Mouse (Mus musculus): Measurements from ENCODE around the gene Mlkl. TPM values are rescaled to one million over a fixed set of nuclear protein-coding genes. Genes with fewer than 3 reads are reported as not detected.

Gene Mlkl
- total and polyA plus RNA-seq, 3 experiments = 9.3 to 20.1 TPM; not detected in 1

GRCm38 (mm10) chr8:111353497-111353896, 15.5 kb upstream of the Mlkl start:
- H3K27ac ChIP-seq (ENCODE audit: control insufficient read depth, low read depth, low read length) = no peak overlapping the region
- H3K4me1 ChIP-seq (ENCODE audit: control insufficient read depth in 1 of 2, insufficient read depth in 2 of 2, low read length in 2 of 2) = no peaks in the 10 kb centered on the region
- no peak overlapping the region for H3K4me3 ChIP-seq (ENCODE audit: control insufficient read depth in 1 of 2, insufficient read depth in 1 of 2, low read depth in 2 of 2, low read length in 2 of 2)
- H3K9me3 ChIP-seq (replicated peaks; ENCODE audit: insufficient read depth, low read length) = no peaks in the 10 kb centered on the region
- DNase-seq (ENCODE audit: low read depth, low spot score) = no peak
- H3K9ac ChIP-seq (ENCODE audit: control insufficient read depth, low read depth, low read length, poor library complexity, severe bottlenecking) = no peak overlapping the region
- TF ChIP-seq HCFC1 (IDR thresholded peaks at IDR 0.05; ENCODE audit: low read depth, low read length) = no peak
- no peak for TF ChIP-seq CTCF (IDR thresholded peaks at IDR 0.05 in 2 of 3, conservative IDR thresholded peaks at IDR 0.05 in 1 of 3; ENCODE audit: control insufficient read depth in 1 of 3, insufficient read depth in 1 of 3, low read depth in 2 of 3, low read length in 3 of 3, poor library complexity in 1 of 3, severe bottlenecking in 1 of 3)
- TF ChIP-seq MAZ (IDR thresholded peaks at IDR 0.05; ENCODE audit: low read depth, low read length) = no peak
- no peak for TF ChIP-seq EP300 (IDR thresholded peaks at IDR 0.05; ENCODE audit: low read depth in 1 of 2, low read length in 2 of 2)
- TF ChIP-seq E2F4 (IDR thresholded peaks at IDR 0.05; ENCODE audit: borderline replicate concordance, low read depth, low read length) = no peak
- TF ChIP-seq MYC (IDR thresholded peaks at IDR 0.05; ENCODE audit: low read depth, low read length) = no peak
- TF ChIP-seq GATA1 (IDR thresholded peaks at IDR 0.05; ENCODE audit: low read depth, low read length) = no peak
- TF ChIP-seq MEF2A (IDR thresholded peaks at IDR 0.05; ENCODE audit: extremely low read depth, insufficient replicate concordance, low read depth, low read length, poor library complexity, severe bottlenecking) = no peak
- TF ChIP-seq TBP (IDR thresholded peaks at IDR 0.05; ENCODE audit: low read depth, low read length) = no peak
- TF ChIP-seq TAL1 (IDR thresholded peaks at IDR 0.05; ENCODE audit: low read length) = no peak
- TF ChIP-seq POLR2AphosphoS2 (IDR thresholded peaks at IDR 0.05; ENCODE audit: low read length) = no peak
- TF ChIP-seq RAD21 (IDR thresholded peaks at IDR 0.05; ENCODE audit: low read depth, low read length) = no peak
- no peak for TF ChIP-seq TCF12 (IDR thresholded peaks at IDR 0.05; ENCODE audit: low read depth, low read length)
- TF ChIP-seq KAT2A (conservative IDR thresholded peaks at IDR 0.05; ENCODE audit: low read depth, low read length) = no peak
- no peak for TF ChIP-seq NRF1 (IDR thresholded peaks at IDR 0.05; ENCODE audit: insufficient read depth, low read depth, low read length, poor library complexity, severe bottlenecking)
- no peak for TF ChIP-seq UBTF (IDR thresholded peaks at IDR 0.05; ENCODE audit: borderline replicate concordance, insufficient read depth, low read depth, low read length)
- no peak for TF ChIP-seq ETS1 (IDR thresholded peaks at IDR 0.05; ENCODE audit: low read depth, low read length)
- no peak for TF ChIP-seq MAX (IDR thresholded peaks at IDR 0.05; ENCODE audit: low read length)
- peaks cover 0 to 3% of the 10 kb centered on the region in 2 experiments; a peak in 1 of 4 replicates for H3K27me3 ChIP-seq (ENCODE audit: control insufficient read depth in 1 of 2, insufficient read depth in 2 of 2, low read length in 2 of 2)
- no peaks in the 10 kb centered on the region for H3K79me2 ChIP-seq (ENCODE audit: control insufficient read depth, insufficient read depth, low read length, poor library complexity)
- H3K36me3 ChIP-seq (ENCODE audit: control insufficient read depth in 1 of 2, insufficient read depth in 2 of 2, low read length in 2 of 2) = no peaks in the 10 kb centered on the region

DNA sequence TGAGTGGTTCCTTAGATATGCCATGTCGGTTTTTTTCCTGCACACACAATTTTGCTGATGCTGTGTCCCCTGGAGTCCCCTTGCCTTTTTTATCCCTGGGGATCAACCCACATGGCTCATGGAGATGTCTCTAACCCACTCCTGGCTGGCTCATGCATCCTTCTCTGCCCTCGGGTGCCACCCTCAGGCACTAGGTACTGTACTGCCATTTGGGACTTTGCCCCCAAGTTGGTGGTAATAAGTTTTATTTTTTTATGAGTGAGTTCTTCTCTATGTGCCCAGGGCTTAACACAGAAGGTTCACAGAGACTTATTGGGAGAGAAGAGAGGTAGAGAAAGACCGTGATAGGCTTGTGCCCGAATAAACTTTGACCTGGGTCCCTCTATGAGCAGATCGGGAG, 14.3 kb upstream of the Mlkl start:
- Histone ChIP-seq H3K36me3 (ENCODE audit: control insufficient read depth in 1 of 2, insufficient read depth in 2 of 2, low read length in 2 of 2) (no peaks in the 10 kb centered on the region), H3K27ac (ENCODE audit: control insufficient read depth, low read depth, low read length) (no peak overlapping the region), H3K9ac (ENCODE audit: control insufficient read depth, low read depth, low read length, poor library complexity, severe bottlenecking) (no peak overlapping the region), H3K4me1 (ENCODE audit: control insufficient read depth in 1 of 2, insufficient read depth in 2 of 2, low read length in 2 of 2) (no peaks in the 10 kb centered on the region), H3K9me3 (replicated peaks; ENCODE audit: insufficient read depth, low read length) (no peaks in the 10 kb centered on the region), H3K27me3 (ENCODE audit: control insufficient read depth in 1 of 2, insufficient read depth in 2 of 2, low read length in 2 of 2) (peaks cover 0 to 3% of the 10 kb centered on the region in 2 experiments; a peak in 1 of 4 replicates), H3K4me3 (ENCODE audit: control insufficient read depth in 1 of 2, insufficient read depth in 1 of 2, low read depth in 2 of 2, low read length in 2 of 2) (no peak overlapping the region), H3K79me2 (ENCODE audit: control insufficient read depth, insufficient read depth, low read length, poor library complexity) (no peaks in the 10 kb centered on the region)
- DNase-seq (ENCODE audit: low read depth, low spot score) = no peak
- TF ChIP-seq E2F4 (IDR thresholded peaks at IDR 0.05; ENCODE audit: borderline replicate concordance, low read depth, low read length) (no peak), MAX (IDR thresholded peaks at IDR 0.05; ENCODE audit: low read length) (no peak), TBP (IDR thresholded peaks at IDR 0.05; ENCODE audit: low read depth, low read length) (no peak), CHD2 (IDR thresholded peaks at IDR 0.05; ENCODE audit: low read length) (no peak), ETS1 (IDR thresholded peaks at IDR 0.05; ENCODE audit: low read depth, low read length) (no peak), MEF2A (IDR thresholded peaks at IDR 0.05; ENCODE audit: extremely low read depth, insufficient replicate concordance, low read depth, low read length, poor library complexity, severe bottlenecking) (no peak), NRF1 (IDR thresholded peaks at IDR 0.05; ENCODE audit: insufficient read depth, low read depth, low read length, poor library complexity, severe bottlenecking) (no peak), UBTF (IDR thresholded peaks at IDR 0.05; ENCODE audit: borderline replicate concordance, insufficient read depth, low read depth, low read length) (no peak), KAT2A (conservative IDR thresholded peaks at IDR 0.05; ENCODE audit: low read depth, low read length) (no peak), ZC3H11A (IDR thresholded peaks at IDR 0.05; ENCODE audit: low read depth, low read length) (no peak), EP300 (IDR thresholded peaks at IDR 0.05; ENCODE audit: low read depth in 1 of 2, low read length in 2 of 2) (no peak), SIN3A (IDR thresholded peaks at IDR 0.05; ENCODE audit: low read length) (no peak), CHD1 (IDR thresholded peaks at IDR 0.05; ENCODE audit: low read depth, low read length) (no peak), TAL1 (IDR thresholded peaks at IDR 0.05; ENCODE audit: low read length) (no peak), MXI1 (IDR thresholded peaks at IDR 0.05; ENCODE audit: low read depth, low read length) (no peak), ZNF384 (IDR thresholded peaks at IDR 0.05; ENCODE audit: low read depth, low read length) (no peak), RCOR1 (IDR thresholded peaks at IDR 0.05; ENCODE audit: low read depth, low read length) (no peak), MAFK (IDR thresholded peaks at IDR 0.05; ENCODE audit: borderline replicate concordance, low read depth, low read length) (no peak), SMC3 (IDR thresholded peaks at IDR 0.05; ENCODE audit: low read depth, low read length) (no peak)

All from MEL (cell line).